Mouse (Mus musculus) small intestine, adult 2 months (tissue): Measurements from ENCODE around the gene Aebp1. TPM values are rescaled to one million over a fixed set of nuclear protein-coding genes. Genes with fewer than 3 reads are reported as not detected.
A peak's percentile ranks its signal among the peaks of the same experiment; 100 is the strongest.

Experiments
- H3K27ac ChIP-seq: fragments of 200-500 bp; 2 replicates; pipeline ENCODE4 v1.5.1; 2012; ENCODE audit warnings: low read depth, low read length, control low read depth, inconsistent platforms; ENCODE audit not compliant: insufficient read depth
- H3K27me3 ChIP-seq: fragments of 200-500 bp; 2 replicates; pipeline ENCODE4 v1.6.1; 2012; ENCODE audit warnings: mild to moderate bottlenecking, moderate library complexity, low read length, inconsistent platforms; ENCODE audit not compliant: control insufficient read depth, insufficient read depth
- H3K36me3 ChIP-seq: fragments of 200-500 bp; 2 replicates; pipeline ENCODE4 v1.6.1; 2012; ENCODE audit warnings: mild to moderate bottlenecking, low read length, control low read depth, inconsistent platforms; ENCODE audit not compliant: control insufficient read depth, insufficient read depth
- H3K4me1 ChIP-seq: fragments of 200-500 bp; 2 replicates; pipeline ENCODE4 v1.6.1; 2012; ENCODE audit warnings: low read length, inconsistent platforms, mixed read lengths; ENCODE audit not compliant: control insufficient read depth, insufficient read depth, insufficient read length
- H3K4me3 ChIP-seq: fragments of 200-500 bp; 2 replicates; pipeline ENCODE4 v1.5.1; 2012; ENCODE audit warnings: low read depth, mild to moderate bottlenecking, control low read depth, inconsistent platforms, low read length, moderate library complexity
- CTCF ChIP-seq: fragments of 200-500 bp; IDR thresholded peaks from 2 replicates; pipeline ENCODE4 v1.5.1; 2012; ENCODE audit warnings: low read depth, mild to moderate bottlenecking, control low read depth, inconsistent platforms, low read length, moderate library complexity, mixed read lengths; ENCODE audit not compliant: insufficient replicate concordance, insufficient read length; ENCODE audit errors: extremely low read depth
- POLR2A ChIP-seq: fragments of 200-500 bp; IDR thresholded peaks from 2 replicates; pipeline ENCODE4 v1.6.1; 2012; ENCODE audit warnings: low read depth, mild to moderate bottlenecking, control low read depth, inconsistent platforms, low read length, moderate library complexity
- WGBS: fragments of 180-500 bp; shearing (Covaris S2); methylation state at CpG from one replicate; pipeline ENCODE4 v1.1.7; 2018; 5-methylcytosine and 5-hydroxymethylcytosine counted together
- polyA plus RNA-seq: library from polyadenylated mRNA; depleted of rRNA; stranded (reverse); fragments of >200 nt; gene quantifications from 2 replicates; pipeline ENCODE4 v1.2.3, GENCODE M21; 2012

Gene Aebp1
- polyA plus RNA-seq, 1 experiment, result 14.2 TPM

DNA sequence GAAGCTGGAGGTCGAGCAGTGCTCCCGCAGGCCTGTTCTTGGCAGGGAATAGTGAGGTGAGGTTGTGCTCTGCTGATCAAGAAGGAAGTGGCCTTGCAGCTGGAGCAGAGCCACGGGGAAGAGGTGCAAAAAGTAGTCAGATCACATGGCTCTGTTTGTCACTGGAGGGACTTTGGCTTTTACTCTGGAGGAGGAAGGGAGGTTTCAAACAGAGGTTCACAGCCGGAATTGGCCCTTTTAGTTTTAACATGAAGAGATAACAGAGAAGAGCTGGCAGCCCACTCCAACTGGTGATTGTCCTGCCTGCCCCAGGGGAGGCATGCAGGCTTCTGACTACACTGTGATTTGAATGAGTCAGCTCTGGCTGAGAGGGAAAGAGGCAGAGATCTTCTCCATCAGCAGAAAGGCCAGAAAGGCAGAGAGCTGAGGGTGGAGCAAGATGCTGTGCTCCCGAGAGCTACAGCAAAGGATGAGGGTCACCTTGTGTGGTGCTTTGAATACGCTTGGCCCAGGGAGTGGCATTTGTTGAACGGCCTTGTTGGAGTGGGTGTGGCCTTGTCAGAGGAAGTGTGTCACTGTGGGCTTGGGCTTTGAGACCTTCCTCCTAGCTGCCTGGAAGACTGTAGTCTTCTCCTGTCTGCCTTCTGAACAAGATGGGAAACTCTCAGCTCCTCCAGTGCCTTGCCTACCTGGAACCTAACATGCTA, 15.0 kb upstream of the Aebp1 start:
- peak overlapping the region; percentile 57 for H3K27ac ChIP-seq
- 17% methylated on average over 7 of the region's 7 CpGs for WGBS
- no peaks in the 10 kb centered on the region for H3K36me3 ChIP-seq
- H3K4me1 ChIP-seq, result peaks cover 5% of the 10 kb centered on the region; the same call in 1 of the 2 replicates
- no peak overlapping the region for H3K4me3 ChIP-seq
- no peaks in the 10 kb centered on the region for H3K27me3 ChIP-seq
- TF ChIP-seq POLR2A (no peak), CTCF (no peak)

DNA sequence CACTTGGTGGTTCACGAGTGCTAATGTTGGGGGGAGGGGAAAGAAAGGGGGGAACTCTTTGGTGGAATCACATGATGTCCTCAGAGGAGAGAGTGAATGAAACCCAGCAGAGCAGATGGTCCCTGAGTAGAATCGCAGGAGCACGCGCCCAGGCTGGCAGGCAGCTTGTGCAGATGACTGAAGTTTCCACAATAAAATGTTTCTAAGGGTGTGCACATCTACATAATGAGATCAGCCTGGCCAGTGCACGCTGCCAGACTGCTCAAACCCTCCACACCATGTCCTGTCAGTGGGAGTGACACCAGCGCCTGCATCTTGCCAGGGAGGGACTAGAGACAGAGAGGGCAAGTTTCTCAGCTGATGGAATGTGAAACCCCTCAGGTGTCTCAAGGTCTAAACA, 13.0 kb upstream of the Aebp1 start:
- Histone ChIP-seq H3K4me3 (no peak overlapping the region), H3K4me1 (peaks cover 5% of the 10 kb centered on the region; the same call in 1 of the 2 replicates), H3K27me3 (no peaks in the 10 kb centered on the region), H3K27ac (no peak overlapping the region), H3K36me3 (no peaks in the 10 kb centered on the region)
- WGBS, result 78% methylated on average over 6 of the region's 6 CpGs
- TF ChIP-seq POLR2A (no peak), CTCF (no peak)

DNA sequence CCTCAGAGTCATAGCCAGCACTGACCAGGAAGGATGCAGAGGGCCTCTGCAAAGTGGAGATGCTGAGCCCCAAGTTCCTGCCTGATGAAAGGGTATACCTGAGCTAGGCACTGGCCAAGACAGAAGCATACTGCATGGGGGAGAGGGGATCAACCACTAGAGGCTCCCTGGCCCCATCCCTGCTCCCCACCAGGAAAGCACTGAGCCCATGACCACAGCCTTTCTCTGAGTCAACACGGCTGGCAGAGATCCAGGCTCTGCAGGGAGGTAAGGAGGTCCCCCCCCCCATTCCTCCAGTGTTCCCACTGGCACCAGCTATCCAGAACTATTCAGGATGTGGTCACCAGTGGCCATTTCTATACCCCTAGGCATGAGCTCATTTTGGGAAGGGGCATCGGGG, 12.4 kb upstream of the Aebp1 start:
- no peak for TF ChIP-seq POLR2A
- TF ChIP-seq CTCF, result no peak
- Histone ChIP-seq H3K27ac (no peak overlapping the region), H3K27me3 (no peaks in the 10 kb centered on the region), H3K4me1 (peaks cover 5% of the 10 kb centered on the region; the same call in 1 of the 2 replicates), H3K36me3 (no peaks in the 10 kb centered on the region), H3K4me3 (no peak overlapping the region)
- WGBS, result 72% methylated on average over 2 of the region's 2 CpGs

DNA sequence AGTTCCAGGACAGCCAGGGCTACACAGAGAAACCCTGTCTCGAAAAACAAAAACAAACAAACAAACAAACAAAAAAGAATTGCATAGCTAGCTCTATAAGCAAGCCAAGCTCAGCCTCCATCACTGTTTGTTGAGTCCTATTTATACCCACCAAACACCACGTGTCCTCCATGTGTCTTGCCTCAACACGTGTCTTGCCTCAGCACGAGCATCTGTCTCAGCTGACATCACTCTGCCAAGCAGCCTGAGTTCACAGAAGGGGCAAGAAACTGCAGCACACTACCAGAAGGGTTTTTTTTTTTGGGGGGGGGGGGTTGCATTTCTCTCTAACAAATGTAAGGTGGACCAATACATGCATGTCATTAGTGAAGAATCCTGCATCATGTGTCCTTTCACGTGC, 11.3 kb upstream of the Aebp1 start:
- TF ChIP-seq POLR2A, result no peak
- TF ChIP-seq CTCF, result no peak
- H3K27me3 ChIP-seq, result no peaks in the 10 kb centered on the region
- WGBS, result 65% methylated on average over 5 of the region's 5 CpGs
- no peaks in the 10 kb centered on the region for H3K36me3 ChIP-seq
- H3K4me1 ChIP-seq, result peaks cover 5% of the 10 kb centered on the region; the same call in 1 of the 2 replicates
- H3K27ac ChIP-seq, result no peak overlapping the region
- no peak overlapping the region for H3K4me3 ChIP-seq

DNA sequence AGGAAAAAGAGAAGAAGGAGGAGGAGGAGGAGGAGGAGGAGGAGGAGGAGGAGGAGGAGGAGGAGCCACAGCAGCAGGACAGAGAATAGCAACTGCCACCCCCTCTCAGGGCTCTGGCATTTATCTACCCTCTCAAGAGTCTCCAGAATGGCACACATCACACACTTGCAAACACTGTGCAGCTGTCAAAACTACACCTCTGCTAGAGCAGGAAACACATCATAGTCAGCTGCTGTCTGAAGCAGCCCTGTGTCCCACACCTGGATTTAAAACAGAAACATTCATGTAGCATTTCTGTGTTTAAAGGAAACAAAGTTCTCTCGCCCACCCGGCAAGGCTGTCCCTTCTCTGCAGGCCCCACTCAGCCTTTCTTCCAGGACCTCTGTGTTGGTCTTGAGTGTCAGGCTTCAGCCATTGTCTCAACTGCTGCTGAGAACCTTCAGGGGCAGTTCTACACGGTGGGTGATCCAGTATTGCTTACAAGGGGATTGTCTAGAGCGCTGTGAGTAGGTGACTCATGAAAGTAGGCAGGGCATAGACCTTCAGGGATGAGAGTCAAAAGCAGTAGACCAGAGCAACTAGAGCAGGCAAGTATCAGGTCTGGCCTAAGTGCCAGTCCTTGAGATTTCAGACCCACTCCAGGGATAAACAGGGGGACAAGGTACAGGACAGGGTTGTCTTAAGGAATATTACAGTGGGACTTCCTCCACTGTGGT, 10.6 kb upstream of the Aebp1 start:
- no peaks in the 10 kb centered on the region for H3K36me3 ChIP-seq
- TF ChIP-seq POLR2A (no peak), CTCF (no peak)
- H3K27me3 ChIP-seq, result no peaks in the 10 kb centered on the region
- 0 out of 2 replicates have a peak overlapping the region, but pooled peaks have one; percentile 1 for H3K27ac ChIP-seq
- 65% methylated on average over 4 of the region's 4 CpGs for WGBS
- H3K4me1 ChIP-seq, result peaks cover 5% of the 10 kb centered on the region; the same call in 1 of the 2 replicates
- no peak overlapping the region for H3K4me3 ChIP-seq

DNA sequence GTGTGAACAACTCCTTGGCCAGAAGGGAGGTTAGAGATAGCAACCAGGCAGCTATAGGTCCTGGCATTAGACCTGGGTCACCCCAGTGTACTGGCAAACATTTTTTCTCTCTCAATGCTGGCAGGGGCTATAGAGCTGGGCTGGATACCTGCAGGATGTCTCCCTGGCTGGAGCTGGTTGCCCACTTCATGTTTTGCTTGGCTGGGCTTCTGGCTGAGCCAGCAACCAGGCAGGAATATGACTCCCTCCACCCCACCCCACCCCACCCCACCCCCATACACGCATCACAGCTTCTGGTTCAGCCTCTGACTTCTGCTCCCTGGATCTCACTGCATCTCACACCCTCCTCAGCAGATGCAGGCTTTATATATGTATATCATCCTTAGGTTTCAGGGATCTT, 9.4 kb upstream of the Aebp1 start:
- Histone ChIP-seq H3K27me3 (no peaks in the 10 kb centered on the region), H3K4me1 (no peaks in the 10 kb centered on the region), H3K27ac (no peak overlapping the region), H3K36me3 (no peaks in the 10 kb centered on the region), H3K4me3 (no peak overlapping the region)
- WGBS, result 65% methylated on average over 1 of the region's 1 CpGs
- TF ChIP-seq CTCF (no peak), POLR2A (no peak)

DNA sequence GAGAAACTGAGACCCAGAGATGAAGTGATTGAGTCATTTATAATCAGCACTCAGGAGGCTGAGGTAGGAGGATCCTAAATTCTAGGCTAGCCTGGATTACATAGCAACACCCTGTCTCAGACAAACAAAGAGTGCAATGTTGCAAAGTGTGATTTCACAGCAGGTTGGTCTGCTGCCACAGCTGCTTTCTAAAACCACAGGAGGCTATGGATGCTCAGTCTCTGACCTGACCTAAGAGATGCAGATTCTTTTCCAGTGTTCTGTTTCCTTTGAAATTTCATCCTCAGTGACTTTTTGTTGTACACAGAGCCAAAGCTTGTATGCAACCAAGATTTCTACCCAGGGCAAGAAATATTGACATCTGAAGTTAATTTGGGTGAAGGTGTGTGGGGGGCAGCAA, 6.3 kb upstream of the Aebp1 start:
- no peak overlapping the region for H3K4me3 ChIP-seq
- no peaks in the 10 kb centered on the region for H3K27me3 ChIP-seq
- no peak overlapping the region for H3K27ac ChIP-seq
- no peak for TF ChIP-seq CTCF
- TF ChIP-seq POLR2A, result no peak
- no peaks in the 10 kb centered on the region for H3K4me1 ChIP-seq
- no peaks in the 10 kb centered on the region for H3K36me3 ChIP-seq
